Mouse (Mus musculus): ENCODE measurements around the gene Ddx42.

GRCm38 (mm10) chr11:106263963-106264362, 47.2 kb downstream of the Ddx42 start:
- no peak for TF ChIP-seq POLR2A (IDR thresholded peaks at IDR 0.05; ENCODE audit: borderline replicate concordance, control insufficient read depth, low read depth, low read length)
- TF ChIP-seq CTCF (IDR thresholded peaks at IDR 0.05; ENCODE audit: control insufficient read depth, insufficient read depth, low read length), result no peak

All from bone marrow, adult 2 months (tissue).